Mouse (Mus musculus) stomach, postnatal 0 days (tissue): ENCODE measurements at regions not wholly inside any gene's neighbourhood (a gene's known extent, or its start where the extent isn't known, plus 50 kb on each side); places are given as distances from the start of the nearest gene placed in this dataset.

Experiments
- ATAC-seq: fragments of 200-750 bp; cut with Nextera tagmentation; 2 replicates; pipeline ENCODE4 v1.8.0; 2017; ENCODE audit not compliant: low FRiP score, low TSS enrichment
- DNase-seq: peaks from one replicate; pipeline ENCODE4 v3.0.0-alpha.2; 2016; ENCODE audit warnings: low spot score
- H3K27ac ChIP-seq: fragments of 300-500 bp; sonication (generic); replicated peaks from 2 replicates; pipeline ENCODE4 v1.5.1; 2014; ENCODE audit warnings: mild to moderate bottlenecking, control low read depth
- H3K27me3 ChIP-seq: fragments of 300-500 bp; sonication (generic); 2 replicates; pipeline ENCODE4 v1.6.1; 2014; ENCODE audit warnings: low read length; ENCODE audit not compliant: control insufficient read depth, insufficient read depth
- H3K36me3 ChIP-seq: fragments of 300-500 bp; sonication (generic); 2 replicates; pipeline ENCODE4 v1.6.1; 2014; ENCODE audit warnings: low read length, mixed read lengths; ENCODE audit not compliant: control insufficient read depth, insufficient read depth
- H3K4me1 ChIP-seq: fragments of 300-500 bp; sonication (generic); replicated peaks from 2 replicates; pipeline ENCODE4 v1.6.1; 2014; ENCODE audit warnings: antibody characterized with exemption; ENCODE audit not compliant: control insufficient read depth, insufficient read depth
- H3K4me2 ChIP-seq: fragments of 300-500 bp; sonication (generic); replicated peaks from 2 replicates; pipeline ENCODE4 v1.6.1; 2014; ENCODE audit warnings: low read depth, mild to moderate bottlenecking, control low read depth, moderate library complexity
- H3K4me3 ChIP-seq: fragments of 300-500 bp; sonication (generic); 2 replicates; pipeline ENCODE4 v1.5.1; 2014; ENCODE audit warnings: low read depth, low read length, control low read depth
- H3K9ac ChIP-seq: fragments of 300-500 bp; sonication (generic); 2 replicates; pipeline ENCODE4 v1.6.1; 2014; ENCODE audit warnings: mild to moderate bottlenecking, low read length, control low read depth, mixed read lengths
- H3K9me3 ChIP-seq: fragments of 300-500 bp; sonication (generic); 2 replicates; pipeline ENCODE4 v1.6.1; 2016; ENCODE audit warnings: low read length; ENCODE audit not compliant: control insufficient read depth
- CTCF ChIP-seq: IDR thresholded peaks from 2 replicates; pipeline ENCODE4 v1.5.1; 2016; ENCODE audit warnings: antibody characterized with exemption, low read depth, mild to moderate bottlenecking, moderate library complexity
- EP300 ChIP-seq: optimal IDR thresholded peaks from 2 replicates; pipeline ENCODE3; 2016; ENCODE audit warnings: antibody characterized with exemption
- WGBS: fragments of 180-500 bp; shearing (Covaris S2); extraction: QIAGEN DNeasy Blood & Tissue Kit; methylation state at CpG from one replicate; pipeline ENCODE4 v1.1.7; 2014; 5-methylcytosine and 5-hydroxymethylcytosine counted together

GRCm38 (mm10) chr15:54114096-54114512 is 229.4 kb downstream of the Gm7489 start:
- no peaks in the 10 kb centered on the region for H3K4me1 ChIP-seq
- no peaks in the 10 kb centered on the region for H3K36me3 ChIP-seq
- WGBS, result 53% methylated on average over 5 of the region's 5 CpGs
- no peak overlapping the region for H3K27ac ChIP-seq
- no peaks in the 10 kb centered on the region for H3K27me3 ChIP-seq
- DNase-seq (peak; percentile 71), ATAC-seq (peak; percentile 99)
- TF ChIP-seq EP300, result no peak
- H3K4me2 ChIP-seq, result no peak overlapping the region
- no peak overlapping the region for H3K9ac ChIP-seq
- no peaks in the 10 kb centered on the region for H3K9me3 ChIP-seq
- H3K4me3 ChIP-seq, result no peak overlapping the region

- Histone ChIP-seq H3K9me3 (no peaks in the 10 kb centered on the region), H3K4me3 (no peak overlapping the region), H3K36me3 (no peaks in the 10 kb centered on the region), H3K4me1 (no peaks in the 10 kb centered on the region), H3K27me3 (no peaks in the 10 kb centered on the region), H3K9ac (no peak overlapping the region), H3K27ac (no peak overlapping the region), H3K4me2 (no peak overlapping the region)
- ATAC-seq, result no peak
- 84% methylated on average over 5 of the region's 5 CpGs for WGBS
- no peak for TF ChIP-seq CTCF
- no peak for TF ChIP-seq EP300
- DNase-seq, result no peak
Measured at GRCm38 (mm10) chr15:54117967-54118538, 233.3 kb downstream of the Gm7489 start.

DNA sequence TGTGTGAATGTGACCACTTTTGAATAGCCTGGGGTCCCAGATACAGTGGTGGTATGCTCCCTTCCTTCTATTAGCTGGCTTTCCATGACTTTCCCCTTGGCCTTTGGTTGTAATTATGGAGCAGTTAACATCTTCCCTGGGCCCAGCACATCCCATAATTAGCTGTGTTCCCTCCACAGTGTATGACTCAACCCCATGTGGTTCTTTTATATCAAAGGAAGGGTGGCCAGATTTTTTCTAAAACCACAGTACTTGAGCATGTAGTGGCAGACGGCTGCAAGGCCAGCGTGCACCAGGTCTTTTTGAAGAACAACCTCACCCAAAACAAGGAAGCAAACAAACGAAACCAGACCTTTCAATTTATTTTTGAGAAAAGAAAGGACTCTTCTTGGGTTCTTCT is 235.8 kb downstream of the Gm7489 start:
- Histone ChIP-seq H3K9me3 (no peaks in the 10 kb centered on the region), H3K9ac (no peak overlapping the region), H3K36me3 (no peaks in the 10 kb centered on the region), H3K4me3 (no peak overlapping the region), H3K4me2 (no peak overlapping the region), H3K27ac (no peak overlapping the region), H3K27me3 (no peaks in the 10 kb centered on the region), H3K4me1 (no peaks in the 10 kb centered on the region)
- 62% methylated on average over 3 of the region's 3 CpGs for WGBS
- TF ChIP-seq EP300, result no peak
- no peak for TF ChIP-seq CTCF
- DNase-seq (no peak), ATAC-seq (no peak)

GRCm38 (mm10) chr15:54164350-54164749 is 279.6 kb downstream of the Gm7489 start:
- no peak overlapping the region for H3K27ac ChIP-seq
- TF ChIP-seq CTCF, result no peak
- no peak for TF ChIP-seq EP300
- WGBS, result 38% methylated on average over 1 of the region's 1 CpGs
- no peaks in the 10 kb centered on the region for H3K36me3 ChIP-seq
- DNase-seq (peak; percentile 16), ATAC-seq (no peak)
- no peak overlapping the region for H3K9ac ChIP-seq
- no peak overlapping the region for H3K4me2 ChIP-seq
- no peaks in the 10 kb centered on the region for H3K9me3 ChIP-seq
- no peak overlapping the region for H3K4me3 ChIP-seq
- H3K4me1 ChIP-seq, result no peaks in the 10 kb centered on the region
- H3K27me3 ChIP-seq, result no peaks in the 10 kb centered on the region

- ATAC-seq (no peak), DNase-seq (no peak)
- 83% methylated on average over 3 of the region's 3 CpGs for WGBS
Measured at GRCm38 (mm10) chr15:54167842-54168361, 283.2 kb downstream of the Gm7489 start.

DNA sequence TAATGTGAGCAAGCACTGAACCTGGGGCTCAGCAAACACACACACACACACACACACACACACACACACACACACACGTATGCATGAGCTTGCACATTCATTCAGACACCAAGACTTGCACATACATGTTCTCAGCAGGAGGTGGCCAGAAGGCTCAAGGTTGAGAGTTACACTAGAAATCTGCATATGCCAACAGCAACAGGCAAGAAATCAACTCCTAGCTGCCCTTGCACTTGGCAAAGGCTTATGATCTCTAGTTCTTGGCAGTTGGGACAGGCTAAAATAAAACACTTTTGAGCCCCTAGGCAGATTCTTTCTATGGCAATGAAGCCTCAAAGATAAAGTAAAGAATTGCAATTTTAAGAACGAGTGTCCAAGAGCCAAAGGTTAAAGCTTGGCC is 292.5 kb downstream of the Gm7489 start:
- Histone ChIP-seq H3K4me1 (no peaks in the 10 kb centered on the region), H3K9me3 (no peaks in the 10 kb centered on the region), H3K27ac (no peak overlapping the region), H3K27me3 (no peaks in the 10 kb centered on the region), H3K9ac (no peak overlapping the region), H3K4me3 (no peak overlapping the region), H3K36me3 (no peaks in the 10 kb centered on the region), H3K4me2 (no peak overlapping the region)
- 62% methylated on average over 2 of the region's 2 CpGs for WGBS
- TF ChIP-seq CTCF, result no peak
- TF ChIP-seq EP300, result no peak
- ATAC-seq (no peak), DNase-seq (no peak)

More at GRCm38 (mm10) chr15:54167842-54168361, 283.2 kb downstream of the Gm7489 start:
- H3K27me3 ChIP-seq, result no peaks in the 10 kb centered on the region
- no peaks in the 10 kb centered on the region for H3K9me3 ChIP-seq
- H3K27ac ChIP-seq, result no peak overlapping the region
- H3K4me1 ChIP-seq, result no peaks in the 10 kb centered on the region
- H3K4me3 ChIP-seq, result no peak overlapping the region
- TF ChIP-seq EP300 (no peak), CTCF (no peak)
- no peaks in the 10 kb centered on the region for H3K36me3 ChIP-seq
- no peak overlapping the region for H3K4me2 ChIP-seq
- H3K9ac ChIP-seq, result no peak overlapping the region
